Mouse (Mus musculus): ENCODE data around the gene Cabp2.
"Not testable (repeated sequence)": the region's sequence is repeated elsewhere in the genome, so short reads cannot be mapped to it uniquely, and the experiment has no call there.

The Cabp2 gene

GRCm38 (mm10) chr19:4101466-4101865 is 20.1 kb downstream of the Cabp2 start:
- DNase-seq (ENCODE audit: low spot score in 2 of 2): no peak

GRCm38 (mm10) chr19:4102049-4102448 is 20.7 kb downstream of the Cabp2 start:
- no peak for DNase-seq (ENCODE audit: low spot score in 2 of 2)

GRCm38 (mm10) chr19:4102626-4103025 is 21.2 kb downstream of the Cabp2 start:
- DNase-seq (ENCODE audit: low spot score in 2 of 2): no peak

- DNase-seq (ENCODE audit: low spot score in 2 of 2): no peak
Measured at GRCm38 (mm10) chr19:4103294-4103693, 21.9 kb downstream of the Cabp2 start.

GRCm38 (mm10) chr19:4103792-4104191 is 22.4 kb downstream of the Cabp2 start:
- no peak for DNase-seq (ENCODE audit: low spot score in 2 of 2)

- DNase-seq (ENCODE audit: low spot score in 2 of 2): no peak
Measured at GRCm38 (mm10) chr19:4104675-4105194, 23.4 kb downstream of the Cabp2 start.

- no peak for DNase-seq (ENCODE audit: low spot score in 2 of 2)
Measured at GRCm38 (mm10) chr19:4106654-4107053, 25.3 kb downstream of the Cabp2 start.

- DNase-seq (ENCODE audit: low spot score in 2 of 2): no peak
Measured at GRCm38 (mm10) chr19:4108535-4108934, 27.2 kb downstream of the Cabp2 start.

- DNase-seq (ENCODE audit: low spot score in 2 of 2): no peak
Measured at GRCm38 (mm10) chr19:4112063-4112960, 30.9 kb downstream of the Cabp2 start.

GRCm38 (mm10) chr19:4113186-4113805 is 31.9 kb downstream of the Cabp2 start:
- DNase-seq (ENCODE audit: low spot score in 2 of 2): peak in 1 of 2 experiments; percentile 72

- no peak for DNase-seq (ENCODE audit: low spot score in 2 of 2)
Measured at GRCm38 (mm10) chr19:4113806-4114230, 32.4 kb downstream of the Cabp2 start.

GRCm38 (mm10) chr19:4114551-4114950 is 33.2 kb downstream of the Cabp2 start:
- no peak for DNase-seq (ENCODE audit: low spot score in 2 of 2)

GRCm38 (mm10) chr19:4115144-4115543 is 33.8 kb downstream of the Cabp2 start:
- DNase-seq (ENCODE audit: low spot score in 2 of 2): no peak

- DNase-seq (ENCODE audit: low spot score in 2 of 2): no peak
Measured at GRCm38 (mm10) chr19:4115816-4116215, 34.4 kb downstream of the Cabp2 start.

GRCm38 (mm10) chr19:4117006-4117405 is 35.6 kb downstream of the Cabp2 start:
- DNase-seq (ENCODE audit: low spot score in 2 of 2): no peak

- DNase-seq (ENCODE audit: low spot score in 2 of 2): no peak
Measured at GRCm38 (mm10) chr19:4118350-4118749, 37.0 kb downstream of the Cabp2 start.

GRCm38 (mm10) chr19:4119716-4120487 is 38.5 kb downstream of the Cabp2 start:
- DNase-seq (ENCODE audit: low spot score in 2 of 2): no peak

- DNase-seq (ENCODE audit: low spot score in 2 of 2): no peak
Measured at GRCm38 (mm10) chr19:4120496-4120895, 39.1 kb downstream of the Cabp2 start.

GRCm38 (mm10) chr19:4121097-4121805 is 39.9 kb downstream of the Cabp2 start:
- peak; percentile 94 to 98 for DNase-seq (ENCODE audit: low spot score in 2 of 2)

- DNase-seq (ENCODE audit: low spot score in 2 of 2): not testable (repeated sequence)
Measured at GRCm38 (mm10) chr19:4121896-4122295, 40.5 kb downstream of the Cabp2 start.

Data from cerebellum, postnatal 4 days (tissue).